Mouse (Mus musculus) hindbrain, postnatal 0 days (tissue): ENCODE data around the gene Gm17617. TPM values are rescaled to one million over a fixed set of nuclear protein-coding genes. Genes with fewer than 3 reads are reported as not detected.

Experiments used
- ATAC-seq: fragments of 200-750 bp; cut with Nextera tagmentation; 2 replicates; pipeline ENCODE4 v1.8.0; 2017; ENCODE audit warnings: mild to moderate bottlenecking, moderate TSS enrichment, moderate library complexity
- DNase-seq: peaks from one replicate; pipeline ENCODE4 v3.0.0-alpha.2; 2015; ENCODE audit warnings: low spot score
- H3K27ac ChIP-seq: fragments of 300-500 bp; sonication (generic); 2 replicates; pipeline ENCODE4 v1.5.1; 2014; ENCODE audit warnings: mild to moderate bottlenecking
- H3K27me3 ChIP-seq: fragments of 300-500 bp; sonication (generic); 2 replicates; pipeline ENCODE4 v1.6.1; 2014; ENCODE audit warnings: low read length, mixed read lengths; ENCODE audit not compliant: insufficient read depth
- H3K36me3 ChIP-seq: fragments of 300-500 bp; sonication (generic); 2 replicates; pipeline ENCODE4 v1.6.1; 2014; ENCODE audit warnings: low read length, mixed read lengths; ENCODE audit not compliant: insufficient read depth
- H3K4me1 ChIP-seq: fragments of 300-500 bp; sonication (generic); 2 replicates; pipeline ENCODE4 v1.6.1; 2014; ENCODE audit warnings: antibody characterized with exemption, low read length, mixed read lengths; ENCODE audit not compliant: insufficient read depth
- H3K4me2 ChIP-seq: fragments of 300-500 bp; sonication (generic); 2 replicates; pipeline ENCODE4 v1.6.1; 2014; ENCODE audit warnings: low read depth, mild to moderate bottlenecking, low read length, moderate library complexity, mixed read lengths
- H3K4me3 ChIP-seq: fragments of 300-500 bp; sonication (generic); 2 replicates; pipeline ENCODE4 v1.5.1; 2014; ENCODE audit warnings: low read length
- H3K9ac ChIP-seq: fragments of 300-500 bp; sonication (generic); replicated peaks from 2 replicates; pipeline ENCODE4 v1.6.1; 2014; ENCODE audit warnings: mild to moderate bottlenecking, low read length, moderate library complexity, mixed read lengths
- H3K9me3 ChIP-seq: fragments of 300-500 bp; sonication (generic); 2 replicates; pipeline ENCODE4 v1.6.1; 2016; ENCODE audit warnings: low read length, mixed read lengths
- CTCF ChIP-seq: IDR thresholded peaks from 2 replicates; pipeline ENCODE4 v1.5.1; 2016; ENCODE audit warnings: antibody characterized with exemption, control low read depth, low read depth
- WGBS: fragments of 180-500 bp; shearing (Covaris S2); extraction: QIAGEN DNeasy Blood & Tissue Kit; methylation state at CpG from one replicate; pipeline ENCODE4 v1.1.7; 2014; 5-methylcytosine and 5-hydroxymethylcytosine counted together
- polyA plus RNA-seq: library from polyadenylated mRNA; unstranded; fragments of >200 nt; fragmentation: Nextera tagmentation; extraction: Ambion mirVana; gene quantifications from 2 replicates; pipeline ENCODE4 v1.2.1, GENCODE M21; 2015
- total RNA-seq: library from RNA; depleted of rRNA; stranded (reverse); fragments of >200 nt; gene quantifications from 2 replicates; pipeline ENCODE4 v1.2.3, GENCODE M21; 2014

The Gm17617 gene
- total and polyA plus RNA-seq, 2 experiments from 2014 or later: not detected

DNA sequence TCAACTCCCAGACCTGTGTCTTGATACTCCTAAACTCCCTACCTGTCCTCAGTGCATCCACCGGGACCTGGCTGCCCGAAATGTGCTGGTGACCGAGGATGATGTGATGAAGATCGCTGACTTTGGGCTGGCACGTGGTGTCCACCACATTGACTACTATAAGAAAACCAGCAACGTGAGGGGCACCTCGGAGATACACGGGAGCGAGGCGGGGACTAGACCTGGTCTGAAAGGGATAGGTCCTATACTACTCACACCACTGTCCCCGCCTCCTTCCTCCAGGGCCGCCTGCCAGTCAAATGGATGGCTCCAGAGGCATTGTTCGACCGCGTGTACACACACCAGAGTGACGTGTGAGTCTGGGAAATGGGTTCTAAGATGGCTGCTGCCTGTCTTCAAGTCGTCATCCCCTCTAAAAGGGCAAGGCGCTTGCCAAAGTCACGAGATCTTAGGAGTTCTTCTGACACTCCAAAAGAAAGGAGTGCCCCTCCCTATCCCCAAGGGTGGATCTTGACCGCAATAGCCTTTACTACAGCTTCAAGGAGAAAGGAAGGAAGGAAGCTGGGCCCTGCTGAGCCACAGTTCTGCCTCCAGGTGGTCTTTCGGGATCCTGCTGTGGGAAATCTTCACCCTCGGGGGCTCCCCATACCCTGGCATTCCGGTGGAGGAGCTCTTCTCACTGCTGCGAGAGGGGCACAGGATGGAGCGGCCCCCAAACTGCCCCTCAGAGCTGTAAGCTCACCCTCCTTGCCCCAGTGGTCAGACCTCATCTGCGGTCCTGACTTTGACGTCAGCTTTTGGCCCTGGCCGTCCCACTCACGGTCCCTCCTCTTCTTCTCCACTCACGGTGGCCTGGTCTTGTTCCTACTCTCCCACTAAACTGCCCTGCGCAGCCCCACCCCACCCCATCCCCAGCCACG is 33.7 kb upstream of the Gm17617 start:
- no peak for DNase-seq
- WGBS: 89% methylated on average over 32 of the region's 32 CpGs

DNA sequence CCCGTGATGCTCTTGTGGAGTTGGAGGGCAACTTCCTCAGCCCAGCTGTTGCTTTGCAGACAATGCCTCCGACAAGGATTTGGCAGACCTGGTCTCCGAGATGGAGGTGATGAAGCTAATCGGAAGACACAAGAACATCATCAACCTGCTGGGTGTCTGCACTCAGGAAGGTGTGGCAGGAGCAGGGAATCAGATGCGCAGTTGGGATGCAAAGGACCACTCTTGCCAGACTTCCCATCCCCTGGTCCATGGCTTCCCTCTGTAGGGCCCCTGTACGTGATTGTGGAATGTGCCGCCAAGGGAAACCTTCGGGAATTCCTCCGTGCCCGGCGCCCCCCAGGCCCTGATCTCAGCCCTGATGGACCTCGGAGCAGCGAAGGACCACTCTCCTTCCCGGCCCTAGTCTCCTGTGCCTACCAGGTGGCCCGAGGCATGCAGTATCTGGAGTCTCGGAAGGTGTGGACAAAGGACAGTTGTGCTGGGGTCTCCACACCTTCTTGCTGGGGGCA is 32.5 kb upstream of the Gm17617 start:
- ATAC-seq: no peak
- no peak for TF ChIP-seq CTCF
- no peak overlapping the region for H3K4me3 ChIP-seq
- no peaks in the 10 kb centered on the region for H3K9me3 ChIP-seq
- H3K36me3 ChIP-seq: no peaks in the 10 kb centered on the region
- 81% methylated on average over 16 of the region's 16 CpGs for WGBS
- H3K4me2 ChIP-seq: no peak overlapping the region
- peaks cover 7% of the 10 kb centered on the region; the same call in 1 of the 2 replicates for H3K4me1 ChIP-seq
- H3K9ac ChIP-seq: no peak overlapping the region
- DNase-seq: no peak
- no peaks in the 10 kb centered on the region for H3K27me3 ChIP-seq
- H3K27ac ChIP-seq: no peak overlapping the region

More for the DNA sequence above, 33.7 kb upstream of the Gm17617 start:
- no peak overlapping the region for H3K4me2 ChIP-seq
- no peak overlapping the region for H3K9ac ChIP-seq
- no peak for ATAC-seq
- no peak for TF ChIP-seq CTCF
- no peaks in the 10 kb centered on the region for H3K9me3 ChIP-seq
- H3K36me3 ChIP-seq: no peaks in the 10 kb centered on the region
- H3K4me3 ChIP-seq: no peak overlapping the region
- H3K27me3 ChIP-seq: no peaks in the 10 kb centered on the region
- peaks cover 13% of the 10 kb centered on the region; the same call in 1 of the 2 replicates for H3K4me1 ChIP-seq
- H3K27ac ChIP-seq: no peak overlapping the region

- no peak for TF ChIP-seq CTCF
- no peak overlapping the region for H3K9ac ChIP-seq
- DNase-seq: no peak
- no peak overlapping the region for H3K4me2 ChIP-seq
- no peaks in the 10 kb centered on the region for H3K36me3 ChIP-seq
- no peak overlapping the region for H3K4me3 ChIP-seq
- ATAC-seq: no peak
- H3K9me3 ChIP-seq: no peaks in the 10 kb centered on the region
- no peaks in the 10 kb centered on the region for H3K27me3 ChIP-seq
- 57% methylated on average over 5 of the region's 5 CpGs for WGBS
- H3K27ac ChIP-seq: no peak overlapping the region
- 0 out of 2 replicates have a peak, but pooled peaks cover 2% of the 10 kb centered on the region for H3K4me1 ChIP-seq
These were observed 30.2 kb upstream of the Gm17617 start for GRCm38 (mm10) chr13:55163553-55163952.

DNA sequence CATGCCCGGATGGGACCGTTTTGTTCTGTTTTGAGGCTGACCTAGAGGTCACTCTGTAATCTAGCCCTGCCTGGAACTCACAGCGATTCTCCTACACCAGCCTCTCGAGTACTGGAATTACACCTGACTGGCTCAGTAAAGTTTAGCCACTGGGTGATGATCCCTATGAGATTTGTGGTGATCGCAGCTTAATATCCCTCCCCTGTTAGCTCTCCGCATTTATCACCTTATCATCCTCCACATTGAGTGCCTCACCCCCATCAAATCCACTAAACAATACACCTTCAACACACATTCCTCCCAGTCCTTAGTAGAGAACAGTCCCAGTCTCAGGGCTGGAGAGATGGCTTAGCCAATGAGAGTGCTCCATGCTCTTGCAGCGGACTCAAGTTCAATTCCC is 29.0 kb upstream of the Gm17617 start:
- H3K9ac ChIP-seq: no peak overlapping the region
- no peak for TF ChIP-seq CTCF
- H3K36me3 ChIP-seq: no peaks in the 10 kb centered on the region
- H3K9me3 ChIP-seq: no peaks in the 10 kb centered on the region
- no peak for ATAC-seq
- 71% methylated on average over 7 of the region's 7 CpGs for WGBS
- H3K4me3 ChIP-seq: no peak overlapping the region
- H3K4me2 ChIP-seq: no peak overlapping the region
- no peaks in the 10 kb centered on the region for H3K27me3 ChIP-seq
- DNase-seq: no peak
- no peaks in the 10 kb centered on the region for H3K4me1 ChIP-seq
- H3K27ac ChIP-seq: no peak overlapping the region

GRCm38 (mm10) chr13:55153951-55154350 is 20.6 kb upstream of the Gm17617 start:
- WGBS: 80% methylated on average over 5 of the region's 5 CpGs

GRCm38 (mm10) chr13:55152621-55153415 is 19.5 kb upstream of the Gm17617 start, which contains the start of gene Fgfr4:
TSS of gene Fgfr4 (plus strand) at chr13:55152640.
- peak; percentile 47; the same call in 1 of the 2 replicates for ATAC-seq
- peak within 1 kb of the TSS; percentile 50 for H3K4me3 ChIP-seq
- H3K36me3 ChIP-seq: no peaks in the 10 kb centered on the region
- H3K9me3 ChIP-seq: no peaks in the 10 kb centered on the region
- 3% methylated on average over 66 of the region's 68 CpGs for WGBS
- 0 out of 2 replicates have a peak, but pooled peaks cover 9% of the 10 kb centered on the region for H3K4me1 ChIP-seq
- no peak for DNase-seq
- H3K4me2 ChIP-seq: peak within 1 kb of the TSS; percentile 93
- TF ChIP-seq CTCF: no peak
- peak within 1 kb of the TSS; percentile 44 for H3K9ac ChIP-seq
- H3K27ac ChIP-seq: no peak within 1 kb of the TSS
- H3K27me3 ChIP-seq: no peaks in the 10 kb centered on the region

More at GRCm38 (mm10) chr13:55153951-55154350, 20.6 kb upstream of the Gm17617 start:
- H3K9me3 ChIP-seq: no peaks in the 10 kb centered on the region
- H3K4me1 ChIP-seq: 0 out of 2 replicates have a peak, but pooled peaks cover 9% of the 10 kb centered on the region
- DNase-seq (no peak), ATAC-seq (no peak)
- TF ChIP-seq CTCF: no peak
- H3K27me3 ChIP-seq: no peaks in the 10 kb centered on the region
- H3K4me3 ChIP-seq: no peak overlapping the region
- no peak overlapping the region for H3K4me2 ChIP-seq
- no peak overlapping the region for H3K9ac ChIP-seq
- H3K27ac ChIP-seq: no peak overlapping the region
- H3K36me3 ChIP-seq: no peaks in the 10 kb centered on the region
